Mouse (Mus musculus) neural tube, embryonic 12.5 days (tissue): Measurements from ENCODE around the gene Nt5e. TPM values are rescaled to one million over a fixed set of nuclear protein-coding genes. Genes with fewer than 3 reads are reported as not detected.

Source experiments
- ATAC-seq: fragments of 200-750 bp; cut with Nextera tagmentation; 2 replicates; pipeline ENCODE4 v1.8.0; 2017; ENCODE audit warnings: low read depth, mild to moderate bottlenecking, moderate TSS enrichment, moderate library complexity; ENCODE audit not compliant: low FRiP score
- H3K27ac ChIP-seq: fragments of 300-500 bp; sonication (generic); 2 replicates; pipeline ENCODE4 v1.5.1; 2016
- H3K27me3 ChIP-seq: fragments of 300-500 bp; sonication (generic); replicated peaks from 2 replicates; pipeline ENCODE4 v1.6.1; 2016; ENCODE audit warnings: mild to moderate bottlenecking
- H3K36me3 ChIP-seq: fragments of 300-500 bp; sonication (generic); 2 replicates; pipeline ENCODE4 v1.6.1; 2016; ENCODE audit warnings: mild to moderate bottlenecking
- H3K4me1 ChIP-seq: fragments of 300-500 bp; sonication (generic); 2 replicates; pipeline ENCODE4 v1.6.1; 2016
- H3K4me2 ChIP-seq: fragments of 300-500 bp; sonication (generic); replicated peaks from 2 replicates; pipeline ENCODE4 v1.6.1; 2016; ENCODE audit warnings: mild to moderate bottlenecking
- H3K4me3 ChIP-seq: fragments of 300-500 bp; sonication (generic); 2 replicates; pipeline ENCODE4 v1.5.1; 2016
- H3K9ac ChIP-seq: fragments of 300-500 bp; sonication (generic); 2 replicates; pipeline ENCODE4 v1.6.1; 2016; ENCODE audit warnings: mild to moderate bottlenecking
- H3K9me3 ChIP-seq: fragments of 300-500 bp; sonication (generic); 2 replicates; pipeline ENCODE4 v1.6.1; 2016; ENCODE audit warnings: mild to moderate bottlenecking
- WGBS: fragments of 180-500 bp; shearing (Covaris S2); methylation state at CpG from one replicate; pipeline ENCODE4 v1.1.7; 2016; 5-methylcytosine and 5-hydroxymethylcytosine counted together
- polyA plus RNA-seq: library from polyadenylated mRNA; unstranded; fragments of >200 nt; fragmentation: Nextera tagmentation; extraction: Ambion mirVana; gene quantifications from 2 replicates; pipeline ENCODE4 v1.2.1, GENCODE M21; 2016

Gene Nt5e
- polyA plus RNA-seq, 1 experiment from 2014 or later, result 0.86 TPM

- no peaks in the 10 kb centered on the region for H3K27me3 ChIP-seq
- ATAC-seq, result no peak
- no peak overlapping the region for H3K4me2 ChIP-seq
- H3K4me3 ChIP-seq, result no peak overlapping the region
- no peaks in the 10 kb centered on the region for H3K36me3 ChIP-seq
- no peak overlapping the region for H3K27ac ChIP-seq
- H3K9ac ChIP-seq, result no peak overlapping the region
- no peaks in the 10 kb centered on the region for H3K4me1 ChIP-seq
- WGBS, result 90% methylated on average over 1 of the region's 1 CpGs
- no peaks in the 10 kb centered on the region for H3K9me3 ChIP-seq
Observed at GRCm38 (mm10) chr9:88350317-88350716, 23.3 kb downstream of the Nt5e start.

DNA sequence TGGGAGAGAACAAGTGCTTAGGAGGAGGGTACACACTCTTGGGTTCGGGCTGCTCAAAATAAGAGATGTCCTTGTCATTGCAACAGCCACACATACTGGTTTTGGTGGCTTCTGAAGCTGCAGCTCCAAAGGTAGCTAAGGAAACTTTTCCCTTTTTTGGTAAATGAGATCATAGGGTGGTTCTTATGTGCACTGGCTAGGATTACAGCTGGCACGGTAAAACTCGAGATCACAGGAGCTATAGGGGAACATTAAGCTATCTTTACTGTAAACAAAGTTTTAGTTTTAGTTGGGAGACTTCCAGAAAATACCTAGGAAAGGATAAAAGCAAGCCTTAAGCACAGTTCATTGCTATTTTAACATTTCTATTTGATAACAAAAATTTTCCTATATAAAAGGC is 24.2 kb downstream of the Nt5e start:
- Histone ChIP-seq H3K4me1 (no peaks in the 10 kb centered on the region), H3K4me2 (no peak overlapping the region), H3K9ac (no peak overlapping the region), H3K27me3 (no peaks in the 10 kb centered on the region), H3K27ac (no peak overlapping the region), H3K36me3 (no peaks in the 10 kb centered on the region), H3K9me3 (no peaks in the 10 kb centered on the region), H3K4me3 (no peak overlapping the region)
- 84% methylated on average over 3 of the region's 3 CpGs for WGBS
- no peak for ATAC-seq

GRCm38 (mm10) chr9:88352741-88353140 is 25.7 kb downstream of the Nt5e start:
- no peak overlapping the region for H3K9ac ChIP-seq
- H3K4me2 ChIP-seq, result no peak overlapping the region
- no peak for ATAC-seq
- H3K4me1 ChIP-seq, result no peaks in the 10 kb centered on the region
- H3K27ac ChIP-seq, result no peak overlapping the region
- no peaks in the 10 kb centered on the region for H3K9me3 ChIP-seq
- no peak overlapping the region for H3K4me3 ChIP-seq
- no peaks in the 10 kb centered on the region for H3K27me3 ChIP-seq
- 61% methylated on average over 6 of the region's 6 CpGs for WGBS
- no peaks in the 10 kb centered on the region for H3K36me3 ChIP-seq

DNA sequence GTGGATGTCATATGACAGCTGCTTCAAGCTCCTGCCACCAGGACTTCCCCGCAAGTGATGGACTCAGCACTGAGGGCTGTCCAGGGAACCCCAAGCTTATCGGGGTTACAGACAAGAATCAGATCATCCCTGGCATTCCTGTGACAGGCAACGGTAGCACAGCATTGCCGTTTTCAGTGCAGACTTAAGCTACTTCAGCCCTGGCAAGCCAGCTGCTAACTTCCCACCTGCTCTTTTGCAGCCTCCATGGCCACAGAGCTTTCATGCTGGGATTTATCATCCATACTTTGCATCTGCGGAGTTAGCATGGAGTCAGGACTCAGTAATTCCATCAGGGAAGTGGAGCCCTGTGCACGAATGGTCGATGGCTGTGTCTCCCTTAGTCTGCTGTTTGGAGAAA is 26.5 kb downstream of the Nt5e start:
- H3K4me3 ChIP-seq, result no peak overlapping the region
- H3K27ac ChIP-seq, result no peak overlapping the region
- 93% methylated on average over 7 of the region's 7 CpGs for WGBS
- no peaks in the 10 kb centered on the region for H3K27me3 ChIP-seq
- no peaks in the 10 kb centered on the region for H3K9me3 ChIP-seq
- no peak overlapping the region for H3K9ac ChIP-seq
- no peaks in the 10 kb centered on the region for H3K4me1 ChIP-seq
- no peak overlapping the region for H3K4me2 ChIP-seq
- no peak for ATAC-seq
- H3K36me3 ChIP-seq, result no peaks in the 10 kb centered on the region

- ATAC-seq, result no peak
- WGBS, result 66% methylated on average over 3 of the region's 3 CpGs
- no peak overlapping the region for H3K4me3 ChIP-seq
- H3K27ac ChIP-seq, result no peak overlapping the region
- H3K4me2 ChIP-seq, result no peak overlapping the region
- H3K9me3 ChIP-seq, result no peaks in the 10 kb centered on the region
- no peaks in the 10 kb centered on the region for H3K36me3 ChIP-seq
- no peak overlapping the region for H3K9ac ChIP-seq
- H3K27me3 ChIP-seq, result no peaks in the 10 kb centered on the region
- H3K4me1 ChIP-seq, result no peaks in the 10 kb centered on the region
Observed at GRCm38 (mm10) chr9:88357173-88357572, 30.2 kb downstream of the Nt5e start.

- no peaks in the 10 kb centered on the region for H3K9me3 ChIP-seq
- no peak overlapping the region for H3K4me3 ChIP-seq
- no peak overlapping the region for H3K27ac ChIP-seq
- no peaks in the 10 kb centered on the region for H3K27me3 ChIP-seq
- no peak overlapping the region for H3K9ac ChIP-seq
- 91% methylated on average over 2 of the region's 2 CpGs for WGBS
- no peak overlapping the region for H3K4me2 ChIP-seq
- H3K36me3 ChIP-seq, result no peaks in the 10 kb centered on the region
- H3K4me1 ChIP-seq, result no peaks in the 10 kb centered on the region
- ATAC-seq, result no peak
Observed at GRCm38 (mm10) chr9:88359140-88359539, 32.1 kb downstream of the Nt5e start.

DNA sequence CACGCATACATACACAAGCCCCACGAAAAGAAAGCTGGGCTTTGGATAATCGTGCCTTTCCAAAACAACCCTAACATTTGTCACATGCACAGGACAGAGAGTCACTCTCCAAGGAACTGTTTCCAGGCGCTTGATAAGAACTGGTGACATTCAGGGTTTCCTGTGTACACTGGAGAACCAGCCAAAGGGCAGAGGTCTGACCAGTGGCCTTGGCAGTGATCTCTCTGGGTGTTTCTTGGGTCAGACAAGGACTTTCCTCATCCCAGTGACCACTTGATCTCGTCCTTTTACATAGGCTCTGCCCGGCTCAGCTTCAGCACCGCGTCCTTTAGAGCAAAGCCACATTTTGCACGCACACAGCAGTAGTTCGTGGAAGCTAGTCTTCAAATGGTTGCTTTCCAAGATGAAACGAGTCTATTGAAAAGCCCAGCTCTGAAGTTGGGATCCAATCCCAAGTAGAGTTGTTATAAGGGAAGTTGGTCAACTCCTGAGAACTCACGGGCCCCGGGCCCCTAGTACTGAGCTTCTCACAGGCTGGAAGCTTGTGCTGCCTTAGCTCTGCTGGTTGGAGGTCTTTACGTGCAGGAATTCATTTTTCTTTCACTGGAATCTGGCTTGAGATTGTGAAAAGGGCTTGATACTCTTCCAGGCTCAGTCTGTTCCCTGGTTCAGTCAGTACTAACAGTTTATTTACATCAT is 34.4 kb downstream of the Nt5e start:
- ATAC-seq, result no peak
- Histone ChIP-seq H3K27ac (no peak overlapping the region), H3K9me3 (no peaks in the 10 kb centered on the region), H3K27me3 (no peaks in the 10 kb centered on the region), H3K4me3 (no peak overlapping the region), H3K4me1 (no peaks in the 10 kb centered on the region), H3K36me3 (no peaks in the 10 kb centered on the region), H3K9ac (no peak overlapping the region), H3K4me2 (no peak overlapping the region)
- WGBS, result 81% methylated on average over 14 of the region's 14 CpGs

- H3K4me1 ChIP-seq, result no peaks in the 10 kb centered on the region
- ATAC-seq, result no peak
- H3K4me3 ChIP-seq, result no peak overlapping the region
- 33% methylated on average over 5 of the region's 5 CpGs for WGBS
- H3K4me2 ChIP-seq, result no peak overlapping the region
- no peak overlapping the region for H3K27ac ChIP-seq
- no peaks in the 10 kb centered on the region for H3K27me3 ChIP-seq
- H3K36me3 ChIP-seq, result no peaks in the 10 kb centered on the region
- no peak overlapping the region for H3K9ac ChIP-seq
- no peaks in the 10 kb centered on the region for H3K9me3 ChIP-seq
Observed at GRCm38 (mm10) chr9:88362055-88362850, 35.3 kb downstream of the Nt5e start.

DNA sequence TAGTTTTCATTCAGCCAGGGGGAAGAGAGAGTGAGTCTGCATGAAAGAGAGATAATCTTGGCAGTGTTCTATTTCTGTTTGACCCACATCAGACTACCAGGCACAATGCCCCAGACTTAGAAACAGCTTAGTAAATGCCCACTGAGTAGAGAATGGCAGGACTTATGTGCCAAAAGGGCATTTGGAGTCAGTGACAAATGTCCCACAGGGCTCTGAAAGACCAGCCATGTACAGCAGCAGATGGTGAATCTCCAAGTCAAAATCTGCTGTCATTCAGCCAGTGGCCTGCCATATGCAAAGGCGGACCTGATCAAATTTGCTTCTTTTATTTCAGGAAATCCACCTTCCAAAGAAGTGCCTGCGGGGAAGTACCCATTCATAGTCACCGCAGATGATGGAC is 36.1 kb downstream of the Nt5e start:
- no peak overlapping the region for H3K4me2 ChIP-seq
- WGBS, result 93% methylated on average over 3 of the region's 3 CpGs
- no peak for ATAC-seq

DNA sequence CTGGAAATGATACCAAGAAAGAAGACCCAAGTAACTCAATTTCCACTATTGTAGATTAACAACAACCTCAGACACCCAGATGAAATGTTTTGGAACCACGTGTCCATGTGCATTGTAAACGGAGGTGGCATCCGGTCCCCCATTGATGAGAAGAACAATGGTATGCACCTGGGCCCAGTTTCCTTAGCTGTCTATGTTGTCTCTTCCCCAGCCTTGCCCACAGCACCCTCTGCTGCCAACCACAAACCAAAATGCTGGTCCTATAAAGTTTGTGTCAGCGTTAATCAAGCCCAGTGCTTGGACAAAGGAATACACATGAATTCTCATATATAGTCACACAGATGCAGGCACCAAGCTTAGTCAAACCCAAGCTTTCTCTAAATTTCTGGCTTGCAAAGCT is 39.3 kb downstream of the Nt5e start:
- H3K9ac ChIP-seq, result no peak overlapping the region
- no peaks in the 10 kb centered on the region for H3K36me3 ChIP-seq
- no peaks in the 10 kb centered on the region for H3K4me1 ChIP-seq
- H3K9me3 ChIP-seq, result no peaks in the 10 kb centered on the region
- H3K4me3 ChIP-seq, result no peak overlapping the region
- no peak overlapping the region for H3K27ac ChIP-seq
- H3K4me2 ChIP-seq, result no peak overlapping the region
- no peaks in the 10 kb centered on the region for H3K27me3 ChIP-seq
- WGBS, result 82% methylated on average over 4 of the region's 4 CpGs
- no peak for ATAC-seq

More for the DNA sequence above, 36.1 kb downstream of the Nt5e start:
- Histone ChIP-seq H3K4me1 (no peaks in the 10 kb centered on the region), H3K4me3 (no peak overlapping the region), H3K27me3 (no peaks in the 10 kb centered on the region), H3K27ac (no peak overlapping the region), H3K9me3 (no peaks in the 10 kb centered on the region), H3K9ac (no peak overlapping the region), H3K36me3 (no peaks in the 10 kb centered on the region)

DNA sequence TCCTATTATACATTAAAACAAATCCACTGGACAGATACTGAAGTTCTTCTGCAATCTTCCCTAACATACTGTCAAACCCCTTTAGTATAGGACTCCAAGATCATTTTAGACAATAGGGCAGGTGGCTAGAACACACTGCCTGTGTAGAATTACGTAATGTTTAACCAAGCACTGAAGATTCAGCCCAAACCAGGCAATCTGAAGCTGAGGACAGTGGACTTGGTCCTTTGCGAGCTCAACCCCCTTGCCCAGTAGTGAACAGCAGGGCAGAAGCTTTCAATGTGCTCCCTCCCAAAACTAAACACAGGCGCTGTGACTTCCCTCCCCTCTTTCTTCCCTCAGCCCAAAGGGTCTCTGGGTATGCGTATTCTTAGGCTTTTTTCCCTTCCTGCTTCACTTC is 39.8 kb downstream of the Nt5e start:
- H3K9me3 ChIP-seq, result no peaks in the 10 kb centered on the region
- H3K4me2 ChIP-seq, result no peak overlapping the region
- no peaks in the 10 kb centered on the region for H3K4me1 ChIP-seq
- no peak overlapping the region for H3K9ac ChIP-seq
- WGBS, result 91% methylated on average over 4 of the region's 4 CpGs
- H3K4me3 ChIP-seq, result no peak overlapping the region
- no peaks in the 10 kb centered on the region for H3K27me3 ChIP-seq
- H3K36me3 ChIP-seq, result no peaks in the 10 kb centered on the region
- no peak for ATAC-seq
- H3K27ac ChIP-seq, result no peak overlapping the region

GRCm38 (mm10) chr9:88367322-88367721 is 40.3 kb downstream of the Nt5e start:
- Histone ChIP-seq H3K36me3 (no peaks in the 10 kb centered on the region), H3K9ac (no peak overlapping the region), H3K4me1 (no peaks in the 10 kb centered on the region), H3K27me3 (no peaks in the 10 kb centered on the region), H3K27ac (no peak overlapping the region), H3K9me3 (no peaks in the 10 kb centered on the region), H3K4me2 (no peak overlapping the region), H3K4me3 (no peak overlapping the region)
- 86% methylated on average over 5 of the region's 5 CpGs for WGBS
- ATAC-seq, result no peak

- Histone ChIP-seq H3K27me3 (no peaks in the 10 kb centered on the region), H3K36me3 (no peaks in the 10 kb centered on the region), H3K9me3 (no peaks in the 10 kb centered on the region), H3K4me1 (no peaks in the 10 kb centered on the region), H3K4me2 (no peak overlapping the region), H3K4me3 (no peak overlapping the region), H3K27ac (no peak overlapping the region), H3K9ac (no peak overlapping the region)
- WGBS, result 61% methylated on average over 1 of the region's 1 CpGs
- ATAC-seq, result no peak
Observed at GRCm38 (mm10) chr9:88367751-88368150, 40.8 kb downstream of the Nt5e start.
